Mouse (Mus musculus) ES-Bruce4 (cell line): Measurements from ENCODE around the gene Uqcr11.

ENCODE experiments used
- CTCF ChIP-seq: IDR thresholded peaks from one replicate; pipeline ENCODE4 v1.8.1; 2011; ENCODE audit warnings: low read depth, low read length
- EP300 ChIP-seq: IDR thresholded peaks from 2 replicates; pipeline ENCODE4 v1.6.1; 2011; ENCODE audit warnings: low read depth, low read length; ENCODE audit not compliant: insufficient read depth
- POLR2A ChIP-seq: IDR thresholded peaks from one replicate; pipeline ENCODE4 v1.8.1; 2011; ENCODE audit warnings: low read length; ENCODE audit not compliant: insufficient read depth

DNA sequence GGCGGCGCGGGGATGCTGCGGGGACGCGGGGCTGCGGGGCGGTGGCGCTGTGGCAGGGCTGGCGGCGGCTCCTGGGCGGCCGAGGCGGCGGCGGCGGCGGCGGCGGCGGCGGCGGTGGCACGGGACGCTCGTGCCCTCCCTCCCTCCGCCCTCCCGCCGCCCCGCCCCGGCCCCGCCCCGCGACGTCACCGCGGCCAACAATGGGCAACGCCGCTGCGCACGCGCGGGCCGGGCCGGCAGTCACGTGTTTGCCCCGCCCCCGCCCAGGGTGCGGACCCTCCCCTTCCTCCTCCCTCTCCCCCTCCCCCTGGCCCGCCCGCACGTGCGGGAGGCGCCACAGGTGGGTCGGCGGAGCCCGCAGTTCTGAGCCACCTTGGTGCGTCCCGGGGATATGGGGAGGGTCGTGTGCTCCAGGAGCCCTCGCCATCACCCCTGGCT lies 19.1 kb downstream of the Uqcr11 start, which contains the start of gene Mex3d:
- TF ChIP-seq POLR2A (peak; percentile 86), CTCF (no peak), EP300 (no peak)
